Mouse (Mus musculus): ENCODE measurements around the gene Lrrc36. TPM values are rescaled to one million over a fixed set of nuclear protein-coding genes. Genes with fewer than 3 reads are reported as not detected.
A peak's percentile ranks its signal among the peaks of the same experiment; 100 is the strongest.

The Lrrc36 gene
- polyA plus RNA-seq, 1 experiment = not detected

GRCm38 (mm10) chr8:105393089-105393787 is 20.1 kb upstream of the Lrrc36 start:
- Histone ChIP-seq H3K9me3 (peaks cover 18% of the 10 kb centered on the region), H3K36me3 (replicated peaks; ENCODE audit: low read length) (no peaks in the 10 kb centered on the region), H3K4me3 (replicated peaks) (no peak overlapping the region), H3K27me3 (replicated peaks) (peaks cover 80% of the 10 kb centered on the region), H3K4me1 (peaks cover 24% of the 10 kb centered on the region)
- TF ChIP-seq FLI1 (IDR thresholded peaks at IDR 0.05; ENCODE audit: low read length) (no peak), GATA1 (IDR thresholded peaks at IDR 0.05; ENCODE audit: borderline replicate concordance, low read length) (no peak)

- H3K27me3 ChIP-seq (replicated peaks) = peaks cover 80% of the 10 kb centered on the region
- peaks cover 24% of the 10 kb centered on the region for H3K4me1 ChIP-seq
- no peak for TF ChIP-seq FLI1 (IDR thresholded peaks at IDR 0.05; ENCODE audit: low read length)
- no peak for TF ChIP-seq GATA1 (IDR thresholded peaks at IDR 0.05; ENCODE audit: borderline replicate concordance, low read length)
- H3K4me3 ChIP-seq (replicated peaks) = no peak overlapping the region
- H3K9me3 ChIP-seq = peaks cover 20% of the 10 kb centered on the region
- H3K36me3 ChIP-seq (replicated peaks; ENCODE audit: low read length) = no peaks in the 10 kb centered on the region
Measured at GRCm38 (mm10) chr8:105393915-105394314, 19.5 kb upstream of the Lrrc36 start.

- Histone ChIP-seq H3K4me1 (peaks cover 6% of the 10 kb centered on the region; the same call in 1 of the 2 replicates), H3K36me3 (replicated peaks; ENCODE audit: low read length) (no peaks in the 10 kb centered on the region), H3K4me3 (replicated peaks) (no peak overlapping the region), H3K9me3 (peaks cover 25% of the 10 kb centered on the region), H3K27me3 (replicated peaks) (peaks cover 64% of the 10 kb centered on the region)
- TF ChIP-seq GATA1 (IDR thresholded peaks at IDR 0.05; ENCODE audit: borderline replicate concordance, low read length) (no peak), FLI1 (IDR thresholded peaks at IDR 0.05; ENCODE audit: low read length) (no peak)
Measured at GRCm38 (mm10) chr8:105397747-105398146, 15.6 kb upstream of the Lrrc36 start.

- Histone ChIP-seq H3K27me3 (replicated peaks) (peaks cover 47% of the 10 kb centered on the region), H3K4me1 (no peaks in the 10 kb centered on the region), H3K9me3 (peaks cover 21% of the 10 kb centered on the region), H3K4me3 (replicated peaks) (no peak overlapping the region), H3K36me3 (replicated peaks; ENCODE audit: low read length) (no peaks in the 10 kb centered on the region)
- no peak for TF ChIP-seq FLI1 (IDR thresholded peaks at IDR 0.05; ENCODE audit: low read length)
- no peak for TF ChIP-seq GATA1 (IDR thresholded peaks at IDR 0.05; ENCODE audit: borderline replicate concordance, low read length)
Measured at GRCm38 (mm10) chr8:105400016-105400415, 13.4 kb upstream of the Lrrc36 start.

- TF ChIP-seq GATA1 (IDR thresholded peaks at IDR 0.05; ENCODE audit: borderline replicate concordance, low read length) (no peak), FLI1 (IDR thresholded peaks at IDR 0.05; ENCODE audit: low read length) (no peak)
- peaks cover 18% of the 10 kb centered on the region for H3K9me3 ChIP-seq
- H3K4me3 ChIP-seq (replicated peaks) = no peak overlapping the region
- H3K36me3 ChIP-seq (replicated peaks; ENCODE audit: low read length) = no peaks in the 10 kb centered on the region
- H3K27me3 ChIP-seq (replicated peaks) = peaks cover 41% of the 10 kb centered on the region
- peaks cover 4% of the 10 kb centered on the region for H3K4me1 ChIP-seq
Measured at GRCm38 (mm10) chr8:105403467-105403866, 9.9 kb upstream of the Lrrc36 start.

- TF ChIP-seq GATA1 (IDR thresholded peaks at IDR 0.05; ENCODE audit: borderline replicate concordance, low read length) (no peak), FLI1 (IDR thresholded peaks at IDR 0.05; ENCODE audit: low read length) (no peak)
Measured at GRCm38 (mm10) chr8:105404496-105404895, 8.9 kb upstream of the Lrrc36 start.

GRCm38 (mm10) chr8:105406416-105406815 is 7.0 kb upstream of the Lrrc36 start:
- Histone ChIP-seq H3K4me1 (peaks cover 4% of the 10 kb centered on the region), H3K36me3 (replicated peaks; ENCODE audit: low read length) (no peaks in the 10 kb centered on the region), H3K9me3 (no peaks in the 10 kb centered on the region), H3K27me3 (replicated peaks) (peaks cover 28% of the 10 kb centered on the region), H3K4me3 (replicated peaks) (no peak overlapping the region)
- no peak for TF ChIP-seq GATA1 (IDR thresholded peaks at IDR 0.05; ENCODE audit: borderline replicate concordance, low read length)
- TF ChIP-seq FLI1 (IDR thresholded peaks at IDR 0.05; ENCODE audit: low read length) = no peak

More at GRCm38 (mm10) chr8:105404496-105404895, 8.9 kb upstream of the Lrrc36 start:
- Histone ChIP-seq H3K4me3 (replicated peaks) (no peak overlapping the region), H3K9me3 (peaks cover 10% of the 10 kb centered on the region), H3K4me1 (peaks cover 4% of the 10 kb centered on the region), H3K27me3 (replicated peaks) (peaks cover 32% of the 10 kb centered on the region), H3K36me3 (replicated peaks; ENCODE audit: low read length) (no peaks in the 10 kb centered on the region)

GRCm38 (mm10) chr8:105408331-105408730 is 5.0 kb upstream of the Lrrc36 start:
- peaks cover 8% of the 10 kb centered on the region for H3K4me1 ChIP-seq
- H3K9me3 ChIP-seq = no peaks in the 10 kb centered on the region
- no peaks in the 10 kb centered on the region for H3K36me3 ChIP-seq (replicated peaks; ENCODE audit: low read length)
- no peak for TF ChIP-seq FLI1 (IDR thresholded peaks at IDR 0.05; ENCODE audit: low read length)
- no peak for TF ChIP-seq GATA1 (IDR thresholded peaks at IDR 0.05; ENCODE audit: borderline replicate concordance, low read length)
- peak overlapping the region; percentile 76 for H3K4me3 ChIP-seq (replicated peaks)
- peaks cover 35% of the 10 kb centered on the region for H3K27me3 ChIP-seq (replicated peaks)

- Histone ChIP-seq H3K4me1 (peaks cover 16% of the 10 kb centered on the region), H3K36me3 (replicated peaks; ENCODE audit: low read length) (no peaks in the 10 kb centered on the region), H3K27me3 (replicated peaks) (peaks cover 43% of the 10 kb centered on the region), H3K9me3 (no peaks in the 10 kb centered on the region), H3K4me3 (replicated peaks) (no peak overlapping the region)
- TF ChIP-seq FLI1 (IDR thresholded peaks at IDR 0.05; ENCODE audit: low read length) = no peak
- no peak for TF ChIP-seq GATA1 (IDR thresholded peaks at IDR 0.05; ENCODE audit: borderline replicate concordance, low read length)
Measured at GRCm38 (mm10) chr8:105409947-105410346, 3.4 kb upstream of the Lrrc36 start.

GRCm38 (mm10) chr8:105418992-105419391 is 5.6 kb downstream of the Lrrc36 start:
- TF ChIP-seq GATA1 (IDR thresholded peaks at IDR 0.05; ENCODE audit: borderline replicate concordance, low read length) = no peak
- TF ChIP-seq FLI1 (IDR thresholded peaks at IDR 0.05; ENCODE audit: low read length) = no peak
- Histone ChIP-seq H3K27me3 (replicated peaks) (peaks cover 24% of the 10 kb centered on the region), H3K36me3 (replicated peaks; ENCODE audit: low read length) (no peaks in the 10 kb centered on the region), H3K9me3 (peaks cover 15% of the 10 kb centered on the region), H3K4me1 (peaks cover 1% of the 10 kb centered on the region; the same call in 1 of the 2 replicates), H3K4me3 (replicated peaks) (no peak overlapping the region)
